Mouse (Mus musculus): ENCODE measurements at regions not wholly inside any gene's neighbourhood (a gene's known extent, or its start where the extent isn't known, plus 50 kb on each side); places are given as distances from the start of the nearest gene placed in this dataset.

DNA sequence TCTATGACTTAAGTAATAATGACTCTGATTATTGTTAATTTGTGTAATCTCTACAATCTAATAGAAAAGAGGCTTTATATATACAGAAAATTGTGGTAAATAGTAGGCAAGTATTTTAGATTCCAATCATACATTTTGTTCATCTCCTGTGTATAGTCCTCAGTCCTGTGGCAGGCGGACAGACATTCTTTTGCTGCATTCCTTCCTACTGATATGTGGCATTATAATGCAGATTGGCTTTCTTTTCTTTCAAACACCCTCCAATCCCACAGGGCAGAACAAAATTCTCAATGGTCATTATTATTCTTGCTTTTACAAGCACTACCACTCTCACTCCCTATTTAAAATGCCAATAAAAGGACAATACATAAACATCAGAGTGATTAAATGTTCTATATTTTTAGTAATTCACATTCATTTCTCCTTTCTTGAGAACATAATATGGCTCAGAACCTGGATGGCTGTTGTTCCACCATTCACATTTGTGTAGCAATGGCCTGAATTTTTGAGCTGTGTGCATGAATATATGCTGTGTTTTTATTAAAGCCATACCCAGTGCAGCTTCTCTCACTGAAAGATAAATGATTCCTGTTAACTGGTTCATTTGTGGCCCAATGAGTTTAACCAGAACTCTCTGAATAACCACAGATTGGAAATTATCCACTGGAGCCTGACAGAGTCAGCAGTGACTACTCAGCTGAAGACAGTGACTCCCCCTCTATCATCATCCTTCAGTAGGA is 194.6 kb downstream of the Gm43517 start:
- Histone ChIP-seq H3K4me1 (peaks cover 4% of the 10 kb centered on the region; the same call in 1 of the 2 replicates), H3K27ac (no peak overlapping the region), H3K27me3 (no peaks in the 10 kb centered on the region), H3K4me3 (replicated peaks) (no peak overlapping the region), H3K4me2 (no peak overlapping the region), H3K9ac (no peak overlapping the region), H3K9me3 (no peaks in the 10 kb centered on the region), H3K36me3 (replicated peaks) (no peaks in the 10 kb centered on the region)
- peak; percentile 60 for ATAC-seq (ENCODE audit: low FRiP score)
- 22% methylated on average over 1 of the region's 1 CpGs for WGBS

- no peak for ATAC-seq (ENCODE audit: low FRiP score)
- H3K4me1 ChIP-seq: peaks cover 4% of the 10 kb centered on the region; the same call in 1 of the 2 replicates
- H3K4me2 ChIP-seq: no peak overlapping the region
- H3K36me3 ChIP-seq (replicated peaks): no peaks in the 10 kb centered on the region
- no peak overlapping the region for H3K27ac ChIP-seq
- H3K4me3 ChIP-seq (replicated peaks): no peak overlapping the region
- 78% methylated on average over 1 of the region's 1 CpGs for WGBS
- no peaks in the 10 kb centered on the region for H3K27me3 ChIP-seq
- no peak overlapping the region for H3K9ac ChIP-seq
- no peaks in the 10 kb centered on the region for H3K9me3 ChIP-seq
Measured at GRCm38 (mm10) chr12:49583849-49584248, 198.9 kb downstream of the Gm43517 start.

GRCm38 (mm10) chr12:49622264-49622663 is 237.3 kb downstream of the Gm43517 start:
- no peak for ATAC-seq (ENCODE audit: low FRiP score)
- Histone ChIP-seq H3K4me3 (replicated peaks) (no peak overlapping the region), H3K9me3 (no peaks in the 10 kb centered on the region), H3K27me3 (no peaks in the 10 kb centered on the region), H3K36me3 (replicated peaks) (no peaks in the 10 kb centered on the region), H3K4me2 (no peak overlapping the region), H3K27ac (no peak overlapping the region), H3K4me1 (no peaks in the 10 kb centered on the region), H3K9ac (no peak overlapping the region)
- 70% methylated on average over 3 of the region's 3 CpGs for WGBS

GRCm38 (mm10) chr12:49627222-49627621 is 242.2 kb downstream of the Gm43517 start:
- Histone ChIP-seq H3K9me3 (no peaks in the 10 kb centered on the region), H3K36me3 (replicated peaks) (no peaks in the 10 kb centered on the region)
- WGBS: 71% methylated on average over 5 of the region's 5 CpGs

GRCm38 (mm10) chr12:49628014-49628413 is 243.0 kb downstream of the Gm43517 start:
- no peaks in the 10 kb centered on the region for H3K36me3 ChIP-seq (replicated peaks)
- H3K9me3 ChIP-seq: no peaks in the 10 kb centered on the region
- H3K9ac ChIP-seq: no peak overlapping the region
- H3K4me1 ChIP-seq: no peaks in the 10 kb centered on the region
- H3K4me3 ChIP-seq (replicated peaks): no peak overlapping the region
- no peak overlapping the region for H3K27ac ChIP-seq
- H3K4me2 ChIP-seq: no peak overlapping the region
- ATAC-seq (ENCODE audit: low FRiP score): no peak
- no peaks in the 10 kb centered on the region for H3K27me3 ChIP-seq
- 76% methylated on average over 4 of the region's 4 CpGs for WGBS

More at GRCm38 (mm10) chr12:49627222-49627621, 242.2 kb downstream of the Gm43517 start:
- no peak overlapping the region for H3K4me3 ChIP-seq (replicated peaks)
- no peaks in the 10 kb centered on the region for H3K4me1 ChIP-seq
- no peak overlapping the region for H3K27ac ChIP-seq
- no peak overlapping the region for H3K4me2 ChIP-seq
- no peak for ATAC-seq (ENCODE audit: low FRiP score)
- H3K9ac ChIP-seq: no peak overlapping the region
- H3K27me3 ChIP-seq: no peaks in the 10 kb centered on the region

- Histone ChIP-seq H3K4me2 (no peak overlapping the region), H3K9ac (no peak overlapping the region)
Measured at GRCm38 (mm10) chr12:49649104-49650063, 264.4 kb downstream of the Gm43517 start.

More at GRCm38 (mm10) chr12:49649104-49650063, 264.4 kb downstream of the Gm43517 start:
- Histone ChIP-seq H3K36me3 (replicated peaks) (no peaks in the 10 kb centered on the region), H3K9me3 (no peaks in the 10 kb centered on the region), H3K4me3 (replicated peaks) (no peak overlapping the region), H3K4me1 (peaks cover 8% of the 10 kb centered on the region), H3K27me3 (no peaks in the 10 kb centered on the region), H3K27ac (no peak overlapping the region)
- WGBS: 28% methylated on average over 3 of the region's 3 CpGs
- peak; percentile 79; the same call in 1 of the 2 replicates for ATAC-seq (ENCODE audit: low FRiP score)

Measured in forebrain, embryonic 12.5 days (tissue).